19 mouse cellular contexts compared by ENCODE assay signal in genomic region chr15:26276035-26276511, GRCm38 (mm10). TPM values are rescaled to one million over a fixed set of nuclear protein-coding genes. Genes with fewer than 3 reads are reported as not detected.
A peak's percentile ranks its signal among the peaks of the same experiment; 100 is the strongest.
DNase-seq lines count a peak whose midpoint lies in the region; ATAC-seq and TF ChIP-seq lines count a peak whose summit lies in the region.
"Had no signal": no experiment of that assay in that cellular context is flagged by ENCODE, and none has a peak within 500 bp of the region (broad histone marks: within the 10 kb centered on the region; RNA-seq: fewer than 3 reads in every experiment).

No protein-coding gene starts in this region.

- TF ChIP-seq POLR2A in brain, embryonic 14.5 days (IDR thresholded peaks at IDR 0.05; ENCODE audit: borderline replicate concordance, extremely low read depth, insufficient read depth, insufficient read length, poor library complexity, severe bottlenecking) = no peak

- WGBS in hindbrain, embryonic 14.5 days = 53% methylated on average over 2 of the region's 2 CpGs
- 85% methylated on average over 2 of the region's 2 CpGs for WGBS in hindbrain, embryonic 10.5 days
- WGBS in midbrain, postnatal 0 days = 64% methylated on average over 2 of the region's 2 CpGs
- 65% methylated on average over 2 of the region's 2 CpGs for WGBS in midbrain, embryonic 16.5 days
- 46% methylated on average over 2 of the region's 2 CpGs for WGBS in neural tube, embryonic 14.5 days

- H3K9me3 ChIP-seq in hindbrain, embryonic 14.5 days (ENCODE audit: control insufficient read depth, low read length) = no peaks in the 10 kb centered on the region
- H3K9me3 ChIP-seq in hindbrain, embryonic 10.5 days = no peaks in the 10 kb centered on the region
- H3K9me3 ChIP-seq in midbrain, postnatal 0 days (ENCODE audit: low read length) = no peaks in the 10 kb centered on the region
- no peaks in the 10 kb centered on the region for H3K9me3 ChIP-seq in midbrain, embryonic 16.5 days (replicated peaks; ENCODE audit: control insufficient read depth, low read length, poor library complexity, severe bottlenecking)
- no peaks in the 10 kb centered on the region for H3K9me3 ChIP-seq in neural tube, embryonic 14.5 days (ENCODE audit: control insufficient read depth, low read length)
- H3K9me3 ChIP-seq: embryonic facial prominence, embryonic 13.5 days; liver, embryonic 12.5 days had no signal

- no peaks in the 10 kb centered on the region for H3K27me3 ChIP-seq in hindbrain, embryonic 14.5 days (ENCODE audit: control insufficient read depth, insufficient read depth, low read length)
- H3K27me3 ChIP-seq in hindbrain, embryonic 10.5 days (ENCODE audit: insufficient read depth, poor library complexity, severe bottlenecking) = no peaks in the 10 kb centered on the region
- no peaks in the 10 kb centered on the region for H3K27me3 ChIP-seq in midbrain, postnatal 0 days (ENCODE audit: insufficient read depth, low read length)
- H3K27me3 ChIP-seq in midbrain, embryonic 16.5 days (ENCODE audit: control insufficient read depth, insufficient read depth, low read depth, low read length) = no peaks in the 10 kb centered on the region
- no peaks in the 10 kb centered on the region for H3K27me3 ChIP-seq in neural tube, embryonic 14.5 days (ENCODE audit: control insufficient read depth, insufficient read depth, low read length)
- H3K27me3 ChIP-seq: embryonic facial prominence, embryonic 13.5 days; liver, embryonic 12.5 days had no signal

- H3K27ac ChIP-seq in hindbrain, embryonic 14.5 days = no peak overlapping the region
- no peak overlapping the region for H3K27ac ChIP-seq in hindbrain, embryonic 10.5 days
- H3K27ac ChIP-seq in midbrain, postnatal 0 days (ENCODE audit: low read depth, low read length) = no peak overlapping the region
- H3K27ac ChIP-seq in midbrain, embryonic 16.5 days (ENCODE audit: low read length) = no peak overlapping the region
- H3K27ac ChIP-seq in neural tube, embryonic 14.5 days (ENCODE audit: low read depth, low read length) = no peak overlapping the region
- H3K27ac ChIP-seq: embryonic facial prominence, embryonic 13.5 days; liver, embryonic 12.5 days; macrophage had no signal

- no peak for DNase-seq in hindbrain, embryonic 14.5 days (ENCODE audit: low spot score)
- DNase-seq in hindbrain, embryonic 10.5 days (ENCODE audit: low spot score) = no peak
- DNase-seq in midbrain, postnatal 0 days (ENCODE audit: low spot score) = peak; percentile 31
- peak; percentile 90 for DNase-seq in brain, embryonic 14.5 days (ENCODE audit: low read depth)
- no peak for DNase-seq in right cerebral cortex, postnatal 25 days
- DNase-seq in frontal cortex, postnatal 14 days (ENCODE audit: low spot score in 2 of 2) = no peak
- DNase-seq: cerebellum, adult 11-12 months; gastrocnemius, postnatal 36 days; kidney, postnatal 10 days; left cerebral cortex, postnatal 4 days; thymus, postnatal 14 days had no signal

- no peak overlapping the region for H3K9ac ChIP-seq in hindbrain, embryonic 14.5 days
- no peak overlapping the region for H3K9ac ChIP-seq in midbrain, postnatal 0 days (replicated peaks; ENCODE audit: low read length, poor library complexity, severe bottlenecking)
- no peak overlapping the region for H3K9ac ChIP-seq in midbrain, embryonic 16.5 days (ENCODE audit: low read depth, low read length)
- no peak overlapping the region for H3K9ac ChIP-seq in neural tube, embryonic 14.5 days (replicated peaks; ENCODE audit: low read depth, low read length)
- H3K9ac ChIP-seq: embryonic facial prominence, embryonic 13.5 days; liver, embryonic 12.5 days had no signal

- H3K4me1 ChIP-seq in hindbrain, embryonic 14.5 days (replicated peaks; ENCODE audit: control insufficient read depth, insufficient read depth, low read length) = no peaks in the 10 kb centered on the region
- H3K4me1 ChIP-seq in hindbrain, embryonic 10.5 days (replicated peaks) = no peaks in the 10 kb centered on the region
- no peaks in the 10 kb centered on the region for H3K4me1 ChIP-seq in midbrain, postnatal 0 days (ENCODE audit: insufficient read depth, low read length)
- 0 out of 2 replicates have a peak, but pooled peaks cover 2% of the 10 kb centered on the region for H3K4me1 ChIP-seq in midbrain, embryonic 16.5 days (ENCODE audit: control insufficient read depth, insufficient read depth, low read length)
- H3K4me1 ChIP-seq in neural tube, embryonic 14.5 days (ENCODE audit: control insufficient read depth, insufficient read depth, low read length) = 0 out of 2 replicates have a peak, but pooled peaks cover 2% of the 10 kb centered on the region
- H3K4me1 ChIP-seq: embryonic facial prominence, embryonic 13.5 days; liver, embryonic 12.5 days had no signal

- H3K4me3 ChIP-seq in hindbrain, embryonic 14.5 days (replicated peaks; ENCODE audit: low read length) = no peak overlapping the region
- no peak overlapping the region for H3K4me3 ChIP-seq in hindbrain, embryonic 10.5 days
- no peak overlapping the region for H3K4me3 ChIP-seq in midbrain, postnatal 0 days (ENCODE audit: low read depth, low read length)
- H3K4me3 ChIP-seq in midbrain, embryonic 16.5 days (ENCODE audit: low read depth, low read length) = no peak overlapping the region
- no peak overlapping the region for H3K4me3 ChIP-seq in neural tube, embryonic 14.5 days (ENCODE audit: low read depth, low read length)
- H3K4me3 ChIP-seq: embryonic facial prominence, embryonic 13.5 days; liver, embryonic 12.5 days had no signal

- ATAC-seq in hindbrain, embryonic 14.5 days (ENCODE audit: low FRiP score) = peak; percentile 27; the same call in 1 of the 2 replicates
- no peak for ATAC-seq in midbrain, postnatal 0 days (ENCODE audit: low FRiP score)
- ATAC-seq in midbrain, embryonic 16.5 days = no peak
- peak; percentile 41; the same call in 1 of the 2 replicates for ATAC-seq in neural tube, embryonic 14.5 days (ENCODE audit: low read depth)
- ATAC-seq: intestine, embryonic 16.5 days; liver, embryonic 12.5 days had no signal

- H3K36me3 ChIP-seq in hindbrain, embryonic 14.5 days (replicated peaks; ENCODE audit: control insufficient read depth, insufficient read depth) = no peaks in the 10 kb centered on the region
- no peaks in the 10 kb centered on the region for H3K36me3 ChIP-seq in hindbrain, embryonic 10.5 days
- no peaks in the 10 kb centered on the region for H3K36me3 ChIP-seq in midbrain, postnatal 0 days (ENCODE audit: insufficient read depth, low read length)
- H3K36me3 ChIP-seq in midbrain, embryonic 16.5 days (ENCODE audit: control insufficient read depth, insufficient read depth, low read length) = no peaks in the 10 kb centered on the region
- no peaks in the 10 kb centered on the region for H3K36me3 ChIP-seq in neural tube, embryonic 14.5 days (ENCODE audit: control insufficient read depth, insufficient read depth, low read length)
- H3K36me3 ChIP-seq: embryonic facial prominence, embryonic 13.5 days; liver, embryonic 12.5 days had no signal

- no peak overlapping the region for H3K4me2 ChIP-seq in hindbrain, embryonic 14.5 days (replicated peaks)
- no peak overlapping the region for H3K4me2 ChIP-seq in midbrain, postnatal 0 days (ENCODE audit: low read depth, low read length, poor library complexity, severe bottlenecking)
- no peak overlapping the region for H3K4me2 ChIP-seq in midbrain, embryonic 16.5 days (ENCODE audit: low read length)
- H3K4me2 ChIP-seq in neural tube, embryonic 14.5 days (ENCODE audit: low read depth, low read length) = no peak overlapping the region
- H3K4me2 ChIP-seq: embryonic facial prominence, embryonic 13.5 days; heart, embryonic 11.5 days; liver, embryonic 12.5 days had no signal

- no peak for TF ChIP-seq CTCF in midbrain, postnatal 0 days (IDR thresholded peaks at IDR 0.05)
- no peak for TF ChIP-seq CTCF in brain, embryonic 14.5 days (IDR thresholded peaks at IDR 0.05; ENCODE audit: borderline replicate concordance, extremely low read depth, insufficient read depth, insufficient read length)

RNA-seq across cellular contexts. Expression of gene March11, which starts 32.8 kb away (rescaled TPM):
- polyA plus RNA-seq in hindbrain, embryonic 14.5 days (2014; fragmentation: Nextera tagmentation; extraction: Ambion mirVana) = 12.0 and 16.9 TPM in 2 replicates
- polyA plus RNA-seq in hindbrain, embryonic 10.5 days (2016; fragmentation: Nextera tagmentation; extraction: Ambion mirVana) = 1.4 and 2.2 TPM in 2 replicates
- total RNA-seq in midbrain, postnatal 0 days (2014; rRNA removed) = 5.6 and 9.0 TPM in 2 replicates
- 6.5 and 7.9 TPM in 2 replicates for polyA plus RNA-seq in midbrain, postnatal 0 days (2015; fragmentation: Nextera tagmentation; extraction: Ambion mirVana)
- polyA plus RNA-seq in midbrain, embryonic 16.5 days (2015; fragmentation: Nextera tagmentation; extraction: Ambion mirVana) = 6.4 and 6.5 TPM in 2 replicates
- 6.4 and 10.5 TPM in 2 replicates for polyA plus RNA-seq in brain, embryonic 14.5 days (2012; rRNA removed)
- polyA plus RNA-seq in neural tube, embryonic 14.5 days (2014; fragmentation: Nextera tagmentation; extraction: Ambion mirVana) = 14.5 and 16.1 TPM in 2 replicates
- total RNA-seq: common myeloid progenitor, adult 5-6 weeks; gastrocnemius, postnatal 36 days had no signal
- polyA plus RNA-seq: heart, embryonic 11.5 days; liver, embryonic 12.5 days; macrophage had no signal

Comparison
In these comparisons a context has a peak if more than half of its experiments do, and no peak if none do; other contexts are left out.
1. ATAC-seq: peak in hindbrain, embryonic 14.5 days (single experiment) and neural tube, embryonic 14.5 days (single experiment); none in midbrain, postnatal 0 days (single experiment) and midbrain, embryonic 16.5 days (single experiment).
2. DNase-seq: peak in midbrain, postnatal 0 days (single experiment) and brain, embryonic 14.5 days (single experiment); none in hindbrain, embryonic 14.5 days (single experiment), hindbrain, embryonic 10.5 days (single experiment), right cerebral cortex, postnatal 25 days (single experiment) and frontal cortex, postnatal 14 days (0 of 2).